In the genomic region with DNA sequence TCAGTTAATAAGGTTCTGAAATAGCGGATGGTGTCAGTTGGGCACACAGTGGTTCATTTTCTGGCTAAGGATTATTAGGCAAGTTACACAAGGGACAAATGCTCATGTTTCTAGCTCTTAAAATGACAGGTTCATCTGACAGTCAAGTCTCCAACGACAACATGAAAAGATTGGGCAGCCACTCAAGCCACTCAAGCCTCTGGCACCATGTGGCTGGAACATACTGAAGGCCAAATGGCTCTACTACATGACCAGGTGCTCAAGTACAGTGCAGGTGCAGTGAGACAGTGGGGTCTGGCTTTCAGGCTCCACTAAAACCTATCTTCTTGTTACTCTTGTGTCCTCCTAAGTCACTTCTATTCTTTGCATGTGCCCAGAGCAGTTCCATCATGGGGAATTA, we compare ENCODE assay signal across 12 mouse cellular contexts.
"Had no signal": no experiment of that assay in that cellular context is flagged by ENCODE, and none has a peak within 500 bp of the region (broad histone marks: within the 10 kb centered on the region; RNA-seq: fewer than 3 reads in every experiment).

No protein-coding gene starts in this region.

- DNase-seq: retina, postnatal 1 day; right cerebral cortex, adult 18-20 months; right cerebral cortex, postnatal 14 days; right cerebral cortex, postnatal 25 days; right cerebral cortex, postnatal 4 days; spleen, adult 18-20 months; thymus, adult 18-20 months; thymus, adult 2 months; thymus, postnatal 14 days; thymus, postnatal 25 days; thymus, postnatal 36 days; thymus, postnatal 4 days had no signal
